Mouse (Mus musculus) cerebellum, adult 2 months (tissue): ENCODE data around the gene Vrtn.

Source experiments
- CTCF ChIP-seq: fragments of 200-500 bp; IDR thresholded peaks from 2 replicates; pipeline ENCODE4 v1.5.1; 2011; ENCODE audit warnings: low read depth, mild to moderate bottlenecking, control low read depth, low read length, moderate library complexity, borderline replicate concordance; ENCODE audit not compliant: insufficient read depth
- POLR2A ChIP-seq: fragments of 200-500 bp; IDR thresholded peaks from 2 replicates; pipeline ENCODE4 v1.6.1; 2011; ENCODE audit warnings: low read length, control low read depth, borderline replicate concordance; ENCODE audit not compliant: insufficient read depth

DNA sequence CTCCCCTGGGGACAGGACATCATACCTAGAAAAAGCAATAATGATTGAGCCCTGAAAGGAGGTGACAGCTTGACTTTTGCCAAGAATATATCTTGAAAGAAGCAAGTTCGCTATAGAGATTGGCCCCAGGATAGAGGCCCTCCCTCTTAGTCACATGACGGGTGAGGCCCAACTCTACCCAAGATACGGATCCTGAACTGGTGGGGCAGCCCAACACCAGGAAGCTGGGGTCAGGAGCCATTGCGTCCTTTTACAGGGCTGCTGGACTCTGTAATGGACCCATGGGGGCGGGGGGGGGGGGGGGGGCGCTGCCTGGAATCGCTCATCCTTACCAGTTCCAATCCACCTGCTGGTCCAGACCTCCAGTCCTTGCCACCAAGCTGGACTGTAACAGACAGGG is 36.8 kb upstream of the Vrtn start:
- TF ChIP-seq CTCF (no peak), POLR2A (no peak)
